Comparison of ENCODE assay signal across 18 mouse cellular contexts in the genomic region with DNA sequence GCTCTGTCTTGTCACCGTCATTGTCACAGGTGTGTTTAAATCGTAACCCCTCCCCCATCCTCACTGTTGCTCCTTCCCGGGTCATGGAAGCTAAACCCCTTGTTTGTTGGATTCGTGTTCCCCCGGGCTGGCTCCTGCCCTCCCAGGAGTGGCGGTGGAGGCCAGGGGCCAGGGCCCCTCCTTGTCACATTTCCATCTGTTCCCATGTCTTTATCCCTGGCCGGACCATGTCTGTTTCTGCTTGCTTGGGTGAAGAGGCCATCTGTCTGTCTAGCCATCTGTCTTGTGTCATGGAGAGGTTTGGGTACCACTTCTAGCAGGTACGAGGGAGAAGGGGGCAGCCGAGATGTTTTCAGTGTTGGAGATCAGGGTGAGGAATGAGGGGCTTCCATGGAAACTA. TPM values are rescaled to one million over a fixed set of nuclear protein-coding genes. Genes with fewer than 3 reads are reported as not detected.
A peak's percentile ranks its signal among the peaks of the same experiment; 100 is the strongest.
DNase-seq lines count a peak whose midpoint lies in the region; ATAC-seq and TF ChIP-seq lines count a peak whose summit lies in the region.
"Had no signal": no experiment of that assay in that cellular context is flagged by ENCODE, and none has a peak within 500 bp of the region (broad histone marks: within the 10 kb centered on the region; RNA-seq: fewer than 3 reads in every experiment).

No protein-coding gene starts in this region.

- no peaks in the 10 kb centered on the region for H3K9me3 ChIP-seq in forebrain, embryonic 14.5 days (replicated peaks; ENCODE audit: control insufficient read depth, low read length)
- no peaks in the 10 kb centered on the region for H3K9me3 ChIP-seq in forebrain, embryonic 12.5 days
- no peaks in the 10 kb centered on the region for H3K9me3 ChIP-seq in midbrain, postnatal 0 days (ENCODE audit: low read length)
- no peaks in the 10 kb centered on the region for H3K9me3 ChIP-seq in midbrain, embryonic 16.5 days (replicated peaks; ENCODE audit: control insufficient read depth, low read length, poor library complexity, severe bottlenecking)
- H3K9me3 ChIP-seq in limb, embryonic 15.5 days = no peaks in the 10 kb centered on the region
- H3K9me3 ChIP-seq in intestine, embryonic 16.5 days (ENCODE audit: control insufficient read depth, low read length) = no peaks in the 10 kb centered on the region
- H3K9me3 ChIP-seq: stomach, embryonic 15.5 days had no signal

- H3K4me2 ChIP-seq in forebrain, embryonic 14.5 days (ENCODE audit: low read length) = no peak overlapping the region
- no peak overlapping the region for H3K4me2 ChIP-seq in forebrain, embryonic 12.5 days
- H3K4me2 ChIP-seq in midbrain, postnatal 0 days (ENCODE audit: low read depth, low read length, poor library complexity, severe bottlenecking) = no peak overlapping the region
- no peak overlapping the region for H3K4me2 ChIP-seq in midbrain, embryonic 16.5 days (ENCODE audit: low read length)
- no peak overlapping the region for H3K4me2 ChIP-seq in limb, embryonic 15.5 days
- H3K4me2 ChIP-seq in intestine, embryonic 16.5 days (ENCODE audit: low read depth, low read length) = no peak overlapping the region
- H3K4me2 ChIP-seq: heart, embryonic 11.5 days; hindbrain, embryonic 14.5 days; stomach, embryonic 15.5 days had no signal

- no peaks in the 10 kb centered on the region for H3K27me3 ChIP-seq in forebrain, embryonic 14.5 days (replicated peaks; ENCODE audit: control insufficient read depth, insufficient read depth, low read length)
- peaks cover 49% of the 10 kb centered on the region for H3K27me3 ChIP-seq in forebrain, embryonic 12.5 days
- 0 out of 2 replicates have a peak, but pooled peaks cover 3% of the 10 kb centered on the region for H3K27me3 ChIP-seq in midbrain, postnatal 0 days (ENCODE audit: insufficient read depth, low read length)
- H3K27me3 ChIP-seq in midbrain, embryonic 16.5 days (ENCODE audit: control insufficient read depth, insufficient read depth, low read depth, low read length) = no peaks in the 10 kb centered on the region
- 0 out of 2 replicates have a peak, but pooled peaks cover 2% of the 10 kb centered on the region for H3K27me3 ChIP-seq in limb, embryonic 15.5 days
- H3K27me3 ChIP-seq in intestine, embryonic 16.5 days (replicated peaks; ENCODE audit: control insufficient read depth, insufficient read depth, low read length) = no peaks in the 10 kb centered on the region; the same call in 1 of the 2 replicates

- no peak for TF ChIP-seq CTCF in layer of hippocampus, adult 2 months (conservative IDR thresholded peaks at IDR 0.05)
- TF ChIP-seq CTCF in midbrain, postnatal 0 days (IDR thresholded peaks at IDR 0.05) = no peak

- H3K4me1 ChIP-seq in forebrain, embryonic 14.5 days (ENCODE audit: control insufficient read depth, insufficient read depth, low read length) = peaks cover 28% of the 10 kb centered on the region
- H3K4me1 ChIP-seq in forebrain, embryonic 12.5 days = peaks cover 31% of the 10 kb centered on the region
- no peaks in the 10 kb centered on the region; the same call in 1 of the 2 replicates for H3K4me1 ChIP-seq in midbrain, postnatal 0 days (ENCODE audit: insufficient read depth, low read length)
- peaks cover 4% of the 10 kb centered on the region; the same call in 1 of the 2 replicates for H3K4me1 ChIP-seq in midbrain, embryonic 16.5 days (ENCODE audit: control insufficient read depth, insufficient read depth, low read length)
- peaks cover 75% of the 10 kb centered on the region for H3K4me1 ChIP-seq in limb, embryonic 15.5 days
- no peaks in the 10 kb centered on the region for H3K4me1 ChIP-seq in intestine, embryonic 16.5 days (ENCODE audit: control insufficient read depth, insufficient read depth, low read length)
- H3K4me1 ChIP-seq: stomach, embryonic 15.5 days had no signal

- peak overlapping the region; percentile 39; the same call in 1 of the 2 replicates for H3K27ac ChIP-seq in forebrain, embryonic 14.5 days (ENCODE audit: low read depth, low read length)
- H3K27ac ChIP-seq in forebrain, embryonic 12.5 days = no peak overlapping the region
- peak overlapping the region; percentile 10; the same call in 1 of the 2 replicates for H3K27ac ChIP-seq in layer of hippocampus, adult 2 months
- no peak overlapping the region for H3K27ac ChIP-seq in midbrain, postnatal 0 days (ENCODE audit: low read depth, low read length)
- no peak overlapping the region; the same call in 1 of the 2 replicates for H3K27ac ChIP-seq in midbrain, embryonic 16.5 days (ENCODE audit: low read length)
- 0 out of 2 replicates have a peak overlapping the region, but pooled peaks have one; percentile 22 for H3K27ac ChIP-seq in limb, embryonic 15.5 days
- H3K27ac ChIP-seq in intestine, embryonic 16.5 days (ENCODE audit: low read length) = no peak overlapping the region
- H3K27ac ChIP-seq: hindbrain, embryonic 14.5 days; stomach, embryonic 15.5 days had no signal

- no peak for ATAC-seq in forebrain, embryonic 14.5 days
- no peak for ATAC-seq in forebrain, embryonic 12.5 days (ENCODE audit: low FRiP score)
- ATAC-seq in midbrain, postnatal 0 days (ENCODE audit: low FRiP score) = no peak
- ATAC-seq in midbrain, embryonic 16.5 days = no peak
- ATAC-seq in limb, embryonic 15.5 days (ENCODE audit: insufficient number of reproducible peaks, low FRiP score, low TSS enrichment, low read depth) = no peak
- ATAC-seq in intestine, embryonic 16.5 days = no peak

- no peak overlapping the region for H3K9ac ChIP-seq in forebrain, embryonic 14.5 days (ENCODE audit: low read length)
- no peak overlapping the region for H3K9ac ChIP-seq in forebrain, embryonic 12.5 days
- H3K9ac ChIP-seq in midbrain, postnatal 0 days (replicated peaks; ENCODE audit: low read length, poor library complexity, severe bottlenecking) = no peak overlapping the region
- H3K9ac ChIP-seq in midbrain, embryonic 16.5 days (ENCODE audit: low read depth, low read length) = no peak overlapping the region
- H3K9ac ChIP-seq in limb, embryonic 15.5 days = no peak overlapping the region
- H3K9ac ChIP-seq in intestine, embryonic 16.5 days (ENCODE audit: low read depth, low read length) = no peak overlapping the region
- H3K9ac ChIP-seq: hindbrain, embryonic 14.5 days; stomach, embryonic 15.5 days had no signal

- no peak overlapping the region for H3K4me3 ChIP-seq in forebrain, embryonic 14.5 days (ENCODE audit: low read depth, low read length)
- H3K4me3 ChIP-seq in forebrain, embryonic 12.5 days (replicated peaks) = no peak overlapping the region
- no peak overlapping the region for H3K4me3 ChIP-seq in layer of hippocampus, adult 2 months
- H3K4me3 ChIP-seq in midbrain, postnatal 0 days (ENCODE audit: low read depth, low read length) = no peak overlapping the region
- H3K4me3 ChIP-seq in midbrain, embryonic 16.5 days (ENCODE audit: low read depth, low read length) = no peak overlapping the region
- H3K4me3 ChIP-seq in limb, embryonic 15.5 days = no peak overlapping the region
- H3K4me3 ChIP-seq in intestine, embryonic 16.5 days (ENCODE audit: low read length) = no peak overlapping the region
- H3K4me3 ChIP-seq: stomach, embryonic 15.5 days had no signal

- WGBS in forebrain, embryonic 14.5 days = 46% methylated on average over 9 of the region's 9 CpGs
- WGBS in forebrain, embryonic 12.5 days = 72% methylated on average over 9 of the region's 9 CpGs
- 53% methylated on average over 9 of the region's 9 CpGs for WGBS in midbrain, postnatal 0 days
- 42% methylated on average over 9 of the region's 9 CpGs for WGBS in midbrain, embryonic 16.5 days
- 45% methylated on average over 9 of the region's 9 CpGs for WGBS in limb, embryonic 15.5 days
- 45% methylated on average over 9 of the region's 9 CpGs for WGBS in intestine, embryonic 16.5 days

- H3K36me3 ChIP-seq in forebrain, embryonic 14.5 days (ENCODE audit: control insufficient read depth, insufficient read depth, low read length) = no peaks in the 10 kb centered on the region
- no peaks in the 10 kb centered on the region for H3K36me3 ChIP-seq in forebrain, embryonic 12.5 days (replicated peaks)
- no peaks in the 10 kb centered on the region for H3K36me3 ChIP-seq in midbrain, postnatal 0 days (ENCODE audit: insufficient read depth, low read length)
- no peaks in the 10 kb centered on the region for H3K36me3 ChIP-seq in midbrain, embryonic 16.5 days (ENCODE audit: control insufficient read depth, insufficient read depth, low read length)
- 0 out of 2 replicates have a peak, but pooled peaks cover 8% of the 10 kb centered on the region for H3K36me3 ChIP-seq in limb, embryonic 15.5 days
- no peaks in the 10 kb centered on the region for H3K36me3 ChIP-seq in intestine, embryonic 16.5 days (ENCODE audit: control insufficient read depth, insufficient read depth, low read length)
- H3K36me3 ChIP-seq: stomach, embryonic 15.5 days had no signal

- no peak for DNase-seq in forebrain, embryonic 14.5 days (ENCODE audit: low spot score)
- no peak for DNase-seq in layer of hippocampus, adult 2 months (ENCODE audit: low spot score in 2 of 2)
- DNase-seq in layer of hippocampus, adult 9-11 months = no peak
- DNase-seq in midbrain, postnatal 0 days (ENCODE audit: low spot score) = peak; percentile 44
- DNase-seq: thymus, postnatal 25 days had no signal

RNA-seq across cellular contexts. Expression of gene Pef1, which starts 20.1 kb away (rescaled TPM):
- 88.6 and 91.9 TPM in 2 replicates for polyA plus RNA-seq in forebrain, embryonic 14.5 days (2014; fragmentation: Nextera tagmentation; extraction: Ambion mirVana)
- polyA plus RNA-seq in forebrain, embryonic 12.5 days (2016; fragmentation: Nextera tagmentation; extraction: Ambion mirVana) = 60.4 and 61.4 TPM in 2 replicates
- total RNA-seq in layer of hippocampus, adult 2 months (2021) = 10 to 100 TPM; 64.7 to 72.0 TPM
- 49.8 and 61.5 TPM in 2 replicates for total RNA-seq in midbrain, postnatal 0 days (2014; rRNA removed)
- 59.5 and 67.3 TPM in 2 replicates for polyA plus RNA-seq in midbrain, postnatal 0 days (2015; fragmentation: Nextera tagmentation; extraction: Ambion mirVana)
- polyA plus RNA-seq in midbrain, embryonic 16.5 days (2015; fragmentation: Nextera tagmentation; extraction: Ambion mirVana) = 62.1 and 62.3 TPM in 2 replicates
- 68.1 and 75.1 TPM in 2 replicates for polyA plus RNA-seq in limb, embryonic 15.5 days (2015; fragmentation: Nextera tagmentation; extraction: Ambion mirVana)
- 81.6 and 81.7 TPM in 2 replicates for polyA plus RNA-seq in intestine, embryonic 16.5 days (2015; fragmentation: Nextera tagmentation; extraction: Ambion mirVana)

RNA-seq across cellular contexts. Expression of gene Col16a1, which starts 34.6 kb away (rescaled TPM):
- polyA plus RNA-seq in forebrain, embryonic 14.5 days (2014; fragmentation: Nextera tagmentation; extraction: Ambion mirVana) = 4.0 and 5.7 TPM in 2 replicates
- polyA plus RNA-seq in forebrain, embryonic 12.5 days (2016; fragmentation: Nextera tagmentation; extraction: Ambion mirVana) = 10.8 and 14.8 TPM in 2 replicates
- total RNA-seq in layer of hippocampus, adult 2 months (2021) = 10 to 100 TPM; 14.5 to 15.2 TPM
- total RNA-seq in midbrain, postnatal 0 days (2014; rRNA removed) = 31.1 and 43.9 TPM in 2 replicates
- polyA plus RNA-seq in midbrain, postnatal 0 days (2015; fragmentation: Nextera tagmentation; extraction: Ambion mirVana) = 12.5 and 13.8 TPM in 2 replicates
- polyA plus RNA-seq in midbrain, embryonic 16.5 days (2015; fragmentation: Nextera tagmentation; extraction: Ambion mirVana) = 8.6 and 10.5 TPM in 2 replicates
- polyA plus RNA-seq in limb, embryonic 15.5 days (2015; fragmentation: Nextera tagmentation; extraction: Ambion mirVana) = 175 and 199 TPM in 2 replicates
- polyA plus RNA-seq in intestine, embryonic 16.5 days (2015; fragmentation: Nextera tagmentation; extraction: Ambion mirVana) = 36.3 and 45.1 TPM in 2 replicates

RNA-seq across cellular contexts. Expression of gene Hcrtr1, which starts 56.9 kb away (rescaled TPM):
- polyA plus RNA-seq in forebrain, embryonic 14.5 days (2014; fragmentation: Nextera tagmentation; extraction: Ambion mirVana) = 0.13 and 0.48 TPM in 2 replicates
- polyA plus RNA-seq in forebrain, embryonic 12.5 days (2016; fragmentation: Nextera tagmentation; extraction: Ambion mirVana) = 0.10 TPM in 1 of 2 replicates, not detected in the other
- 1 to 10 TPM; 2.7 to 2.8 TPM for total RNA-seq in layer of hippocampus, adult 2 months (2021)
- total RNA-seq in midbrain, postnatal 0 days (2014; rRNA removed) = 14.5 and 20.4 TPM in 2 replicates
- 13.9 and 16.7 TPM in 2 replicates for polyA plus RNA-seq in midbrain, postnatal 0 days (2015; fragmentation: Nextera tagmentation; extraction: Ambion mirVana)
- polyA plus RNA-seq in midbrain, embryonic 16.5 days (2015; fragmentation: Nextera tagmentation; extraction: Ambion mirVana) = 3.9 and 6.6 TPM in 2 replicates
- polyA plus RNA-seq in limb, embryonic 15.5 days (2015; fragmentation: Nextera tagmentation; extraction: Ambion mirVana) = 0.10 and 0.12 TPM in 2 replicates
- polyA plus RNA-seq in intestine, embryonic 16.5 days (2015; fragmentation: Nextera tagmentation; extraction: Ambion mirVana) = 0.22 and 0.34 TPM in 2 replicates
- total RNA-seq: heart, postnatal 10 days; liver, adult 2 months; megakaryocyte-erythroid progenitor cell, adult 5-6 weeks; MEL had no signal
- polyA plus RNA-seq: C2C12; intestine, embryonic 14.5 days had no signal

Comparison
In these comparisons a context has a peak if more than half of its experiments do, and no peak if none do; other contexts are left out.
1. H3K27ac ChIP-seq: peak in forebrain, embryonic 14.5 days (single experiment), layer of hippocampus, adult 2 months (single experiment) and limb, embryonic 15.5 days (single experiment); none in forebrain, embryonic 12.5 days (single experiment), midbrain, postnatal 0 days (single experiment), midbrain, embryonic 16.5 days (single experiment) and intestine, embryonic 16.5 days (single experiment).